Mouse (Mus musculus) liver, adult 2 months (tissue): Measurements from ENCODE around the gene Creb3. TPM values are rescaled to one million over a fixed set of nuclear protein-coding genes. Genes with fewer than 3 reads are reported as not detected.
"Not testable (repeated sequence)": the region's sequence is repeated elsewhere in the genome, so short reads cannot be mapped to it uniquely, and the experiment has no call there.

Experiments
- DNase-seq: peaks from one replicate; pipeline ENCODE4 v3.0.0-alpha.2; 2011; ENCODE audit warnings: low read depth, low spot score; ENCODE audit errors: extremely low read depth
- H3K27ac ChIP-seq: fragments of 200-500 bp; replicated peaks from 2 replicates; pipeline ENCODE4 v1.5.1; 2012; ENCODE audit warnings: low read depth, mild to moderate bottlenecking, control low read depth, inconsistent platforms, low read length; ENCODE audit not compliant: insufficient read depth
- H3K27me3 ChIP-seq: fragments of 200-500 bp; 2 replicates; pipeline ENCODE4 v1.6.1; 2012; ENCODE audit warnings: mild to moderate bottlenecking, moderate library complexity, low read length, inconsistent platforms; ENCODE audit not compliant: control insufficient read depth, insufficient read depth
- H3K36me3 ChIP-seq: fragments of 200-500 bp; 2 replicates; pipeline ENCODE4 v1.6.1; 2012; ENCODE audit warnings: low read length, inconsistent platforms; ENCODE audit not compliant: control insufficient read depth, insufficient read depth
- H3K4me1 ChIP-seq: fragments of 200-500 bp; 2 replicates; pipeline ENCODE4 v1.6.1; 2011; ENCODE audit warnings: low read length; ENCODE audit not compliant: control insufficient read depth, insufficient read depth
- H3K4me3 ChIP-seq: fragments of 200-500 bp; 2 replicates; pipeline ENCODE4 v1.5.1; 2011; ENCODE audit warnings: low read depth, mild to moderate bottlenecking, control low read depth, low read length, moderate library complexity; ENCODE audit not compliant: insufficient read depth
- H3K79me2 ChIP-seq: fragments of 200-500 bp; 2 replicates; pipeline ENCODE4 v1.6.1; 2012; ENCODE audit warnings: inconsistent platforms, mild to moderate bottlenecking, low read length, moderate library complexity; ENCODE audit not compliant: control insufficient read depth, insufficient read depth
- H3K9ac ChIP-seq: fragments of 200-500 bp; 2 replicates; pipeline ENCODE4 v1.6.1; 2012; ENCODE audit warnings: low read depth, mild to moderate bottlenecking, control low read depth, inconsistent platforms, low read length
- CTCF ChIP-seq: fragments of 200-500 bp; IDR thresholded peaks from 2 replicates; pipeline ENCODE4 v1.5.1; 2011; ENCODE audit warnings: low read depth, low read length, control low read depth
- POLR2A ChIP-seq: fragments of 200-500 bp; IDR thresholded peaks from 2 replicates; pipeline ENCODE4 v1.6.1; 2011; ENCODE audit warnings: low read length, control low read depth; ENCODE audit not compliant: insufficient read depth; ENCODE audit errors: extremely low read depth
- WGBS: fragments of 180-500 bp; shearing (Covaris S2); methylation state at CpG from one replicate; pipeline ENCODE4 v1.1.7; 2018; 5-methylcytosine and 5-hydroxymethylcytosine counted together
- polyA plus RNA-seq: library from polyadenylated mRNA; depleted of rRNA; stranded (reverse); fragments of >200 nt; gene quantifications from 2 replicates; pipeline ENCODE4 v1.2.3, GENCODE M21; 2012
- total RNA-seq: library from RNA; depleted of rRNA; stranded (reverse); fragments of >200 nt; gene quantifications from 2 replicates; pipeline ENCODE4 v1.2.3, GENCODE M21; 2014

Gene Creb3
- total and polyA plus RNA-seq, 2 experiments = 41.1 to 62.0 TPM

DNA sequence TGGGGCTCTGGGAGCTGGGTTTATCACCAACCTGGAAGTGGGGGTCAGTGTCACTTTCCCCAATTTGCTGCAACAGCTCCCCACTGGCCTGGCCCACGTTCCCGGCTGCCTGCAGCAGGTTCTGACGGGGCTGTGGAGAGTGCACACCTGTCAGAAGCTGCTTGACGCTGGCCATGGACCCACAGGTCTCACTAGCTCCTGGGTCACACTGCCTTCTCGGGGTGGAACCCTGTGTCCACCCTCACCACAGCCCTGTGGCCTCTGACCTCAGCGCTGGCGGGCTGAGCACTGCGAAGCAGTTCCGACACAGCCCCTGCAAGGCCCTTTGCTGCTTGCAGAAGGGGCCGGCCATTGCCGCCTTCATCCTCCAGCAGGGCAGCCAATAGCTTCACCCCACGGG lies 13.1 kb upstream of the Creb3 start:
- no peak overlapping the region for H3K27ac ChIP-seq
- no peaks in the 10 kb centered on the region for H3K27me3 ChIP-seq
- WGBS = 94% methylated on average over 12 of the region's 12 CpGs
- DNase-seq = no peak
- TF ChIP-seq CTCF = no peak
- TF ChIP-seq POLR2A = no peak
- no peaks in the 10 kb centered on the region for H3K4me1 ChIP-seq
- peaks cover 70% of the 10 kb centered on the region for H3K36me3 ChIP-seq
- H3K9ac ChIP-seq = no peak overlapping the region
- no peaks in the 10 kb centered on the region; the same call in 1 of the 2 replicates for H3K79me2 ChIP-seq
- no peak overlapping the region for H3K4me3 ChIP-seq

DNA sequence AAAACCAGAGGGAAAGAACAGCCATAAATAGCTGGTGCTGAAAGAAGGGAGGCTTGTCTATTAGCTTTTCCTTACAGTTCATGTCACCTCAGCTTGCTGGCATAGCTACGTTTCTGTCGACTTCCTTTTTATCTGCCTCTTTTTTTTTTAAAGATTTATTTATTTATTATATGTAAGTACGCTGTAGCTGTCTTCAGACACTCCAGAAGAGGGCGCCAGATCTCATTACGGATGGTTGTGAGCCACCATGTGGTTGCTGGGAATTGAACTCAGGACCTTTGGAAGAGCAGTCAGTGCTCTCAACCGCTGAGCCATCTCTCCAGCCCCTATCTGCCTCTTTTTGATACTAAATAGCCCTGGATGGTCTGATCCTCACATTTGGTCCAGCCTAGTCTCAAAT lies 10.3 kb upstream of the Creb3 start:
- WGBS = 86% methylated on average over 6 of the region's 6 CpGs
- not testable (repeated sequence) for H3K4me1 ChIP-seq, H3K27ac ChIP-seq, H3K9ac ChIP-seq, H3K4me3 ChIP-seq, H3K79me2 ChIP-seq, DNase-seq, H3K27me3 ChIP-seq
- H3K36me3 ChIP-seq = peaks cover 82% of the 10 kb centered on the region

DNA sequence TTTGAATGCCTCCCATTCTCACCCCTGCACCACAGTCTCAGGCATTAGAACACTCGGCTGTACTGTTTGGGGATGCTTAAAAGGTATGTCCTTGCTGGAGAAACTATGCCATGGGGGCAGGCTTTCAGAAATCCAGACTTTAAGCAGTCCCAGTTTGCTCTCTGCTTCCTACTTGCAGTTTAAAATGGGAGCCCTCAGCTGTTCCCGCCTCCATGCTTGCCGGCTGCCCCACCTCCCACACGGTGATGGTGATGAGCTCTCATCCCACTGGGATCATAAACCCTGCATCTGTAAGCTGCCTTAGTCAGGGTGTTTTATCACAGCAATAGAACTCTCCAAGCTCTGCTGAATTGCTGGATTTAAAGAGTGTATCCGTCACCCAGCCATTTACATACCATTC lies 9.7 kb upstream of the Creb3 start:
- no peak overlapping the region for H3K27ac ChIP-seq
- peaks cover 4% of the 10 kb centered on the region; the same call in 1 of the 2 replicates for H3K79me2 ChIP-seq
- no peak overlapping the region for H3K9ac ChIP-seq
- H3K36me3 ChIP-seq = peaks cover 77% of the 10 kb centered on the region
- no peaks in the 10 kb centered on the region; the same call in 1 of the 2 replicates for H3K4me1 ChIP-seq
- H3K4me3 ChIP-seq = no peak overlapping the region
- H3K27me3 ChIP-seq = no peaks in the 10 kb centered on the region
- no peak for TF ChIP-seq CTCF
- no peak for TF ChIP-seq POLR2A
- 97% methylated on average over 5 of the region's 5 CpGs for WGBS
- DNase-seq = no peak

DNA sequence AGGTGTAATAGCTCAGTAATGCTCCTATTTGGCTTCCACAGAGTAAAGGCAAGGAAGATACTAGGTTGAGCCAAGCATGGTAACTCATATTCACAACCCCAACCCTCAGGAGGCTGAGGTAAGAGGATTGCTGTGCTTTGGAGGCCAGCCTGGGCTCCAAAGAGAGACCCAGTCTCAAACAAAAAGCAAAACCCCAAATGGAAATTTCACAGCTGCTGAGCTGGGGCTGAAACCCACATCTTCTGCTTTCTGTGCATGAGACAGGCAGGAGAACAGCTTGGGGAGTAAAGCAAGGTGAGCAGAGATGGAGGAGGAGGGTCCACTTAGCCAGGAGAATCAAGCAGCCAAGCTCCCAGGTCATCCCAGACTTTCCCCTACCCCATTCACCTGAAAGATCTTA lies 8.2 kb upstream of the Creb3 start:
- no peak for DNase-seq
- no peak for TF ChIP-seq POLR2A
- TF ChIP-seq CTCF = no peak
- Histone ChIP-seq H3K27me3 (no peaks in the 10 kb centered on the region), H3K4me3 (no peak overlapping the region), H3K4me1 (peaks cover 2% of the 10 kb centered on the region), H3K36me3 (peaks cover 68% of the 10 kb centered on the region), H3K9ac (no peak overlapping the region), H3K79me2 (peaks cover 7% of the 10 kb centered on the region; the same call in 1 of the 2 replicates), H3K27ac (no peak overlapping the region)

DNA sequence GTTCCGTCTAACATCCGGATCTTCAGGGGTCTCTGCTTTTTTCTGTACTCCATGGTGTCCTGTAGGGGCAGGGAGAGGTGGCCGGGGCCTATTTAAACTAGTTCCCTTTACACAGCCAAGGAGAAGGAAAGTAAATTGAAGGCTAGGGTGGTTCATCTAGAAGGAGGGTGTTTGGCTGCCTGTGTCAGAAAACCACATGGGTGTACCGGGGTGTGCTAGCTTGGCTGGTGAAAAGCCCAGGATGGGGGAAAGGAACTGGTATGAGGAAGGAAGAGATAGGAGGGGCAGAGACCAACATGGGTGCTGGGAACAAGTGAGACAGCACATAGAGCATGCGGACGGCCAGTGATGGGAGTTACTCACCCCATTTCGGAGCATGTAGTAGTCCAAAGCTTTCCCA lies 6.2 kb upstream of the Creb3 start:
- peak; percentile 21 for DNase-seq

DNA sequence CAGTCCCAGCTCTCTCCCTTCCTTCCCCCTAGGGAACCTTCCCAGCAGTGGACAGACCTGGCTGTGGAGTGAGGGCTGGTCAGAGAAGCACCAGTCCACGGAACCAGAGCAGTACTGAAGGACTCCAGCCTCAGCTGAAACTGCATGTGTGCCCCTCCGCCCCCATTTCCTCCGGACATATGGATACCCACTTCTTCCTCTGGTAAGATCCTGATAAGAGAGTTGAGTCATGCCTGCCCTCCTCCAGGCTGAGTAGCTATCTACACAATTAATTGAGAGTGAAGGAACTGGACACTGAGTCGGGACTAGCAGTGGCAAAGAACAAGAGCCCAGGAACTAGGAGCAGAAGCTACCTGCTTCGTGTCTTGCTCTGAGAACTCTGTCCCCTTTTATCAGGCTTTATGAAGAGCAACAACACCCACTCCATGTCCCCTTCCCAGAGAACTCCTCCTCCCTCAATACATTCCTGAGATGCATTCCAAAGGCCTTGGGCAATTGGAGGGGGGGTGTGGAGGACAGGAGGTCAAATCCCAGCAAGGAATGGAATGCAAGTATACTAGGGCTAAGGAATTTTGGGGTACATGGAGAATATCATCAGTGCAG lies 4.0 kb upstream of the Creb3 start:
- TF ChIP-seq POLR2A (no peak), CTCF (no peak)
- H3K4me1 ChIP-seq = peaks cover 19% of the 10 kb centered on the region
- peaks cover 23% of the 10 kb centered on the region for H3K79me2 ChIP-seq
- 63% methylated on average over 5 of the region's 5 CpGs for WGBS
- H3K4me3 ChIP-seq = no peak overlapping the region
- H3K9ac ChIP-seq = no peak overlapping the region
- no peaks in the 10 kb centered on the region for H3K27me3 ChIP-seq
- peak; percentile 19 for DNase-seq
- peak overlapping the region; percentile 5 for H3K27ac ChIP-seq
- H3K36me3 ChIP-seq = peaks cover 35% of the 10 kb centered on the region

More for the DNA sequence above, 6.2 kb upstream of the Creb3 start:
- Histone ChIP-seq H3K4me1 (peaks cover 15% of the 10 kb centered on the region), H3K27me3 (no peaks in the 10 kb centered on the region), H3K79me2 (peaks cover 21% of the 10 kb centered on the region), H3K9ac (no peak overlapping the region), H3K36me3 (peaks cover 54% of the 10 kb centered on the region), H3K27ac (no peak overlapping the region), H3K4me3 (no peak overlapping the region)
- 93% methylated on average over 7 of the region's 7 CpGs for WGBS
- TF ChIP-seq CTCF (no peak), POLR2A (no peak)
